Mouse (Mus musculus): ENCODE data around the gene Eif1b.

- TF ChIP-seq CTCF (IDR thresholded peaks at IDR 0.05) (no peak), EP300 (IDR thresholded peaks at IDR 0.05) (no peak)
Measured at GRCm38 (mm10) chr9:120449696-120450329, 42.2 kb upstream of the Eif1b start.
